Mouse (Mus musculus): Measurements from ENCODE around the gene Arhgef28. TPM values are rescaled to one million over a fixed set of nuclear protein-coding genes. Genes with fewer than 3 reads are reported as not detected.
A peak's percentile ranks its signal among the peaks of the same experiment; 100 is the strongest.

Gene Arhgef28
- polyA plus RNA-seq, 1 experiment from 2014 or later: 1.3 TPM

- no peaks in the 10 kb centered on the region for H3K27me3 ChIP-seq (ENCODE audit: control insufficient read depth, insufficient read depth, low read depth, low read length)
- H3K4me2 ChIP-seq (ENCODE audit: low read depth, low read length): no peak overlapping the region
- ATAC-seq (ENCODE audit: low read depth): no peak
- H3K9ac ChIP-seq (ENCODE audit: low read depth, low read length): no peak overlapping the region
- WGBS (ENCODE audit: insufficient replicate concordance): 35% methylated on average over 3 of the region's 3 CpGs
- H3K9me3 ChIP-seq (replicated peaks; ENCODE audit: control insufficient read depth, low read length): no peaks in the 10 kb centered on the region
- H3K4me3 ChIP-seq (ENCODE audit: low read depth, low read length): no peak overlapping the region
- H3K27ac ChIP-seq (ENCODE audit: low read length): no peak overlapping the region
- H3K36me3 ChIP-seq (ENCODE audit: control insufficient read depth, insufficient read depth): no peaks in the 10 kb centered on the region
- no peaks in the 10 kb centered on the region for H3K4me1 ChIP-seq (ENCODE audit: control insufficient read depth, low read depth, low read length)
These were observed 165.6 kb downstream of the Arhgef28 start for GRCm38 (mm10) chr13:98040628-98041150.

DNA sequence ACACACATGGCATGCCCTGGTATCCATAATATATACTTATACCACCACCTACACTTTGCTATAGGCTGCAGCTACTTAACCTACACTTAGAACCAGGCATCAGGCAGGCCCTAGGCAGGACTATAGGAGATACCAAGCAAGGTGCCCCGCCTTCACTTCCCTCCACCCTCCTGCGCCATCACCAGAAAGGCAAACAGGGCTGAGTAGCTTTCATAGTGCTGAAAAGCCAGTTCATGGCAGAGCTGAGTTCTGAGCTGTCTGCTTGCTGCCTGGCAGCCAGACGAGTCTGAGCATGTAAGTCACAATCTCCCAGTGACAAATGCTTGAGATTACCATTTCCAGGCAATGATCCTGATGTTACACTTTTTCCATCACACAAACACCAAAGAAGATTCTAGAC, 167.5 kb downstream of the Arhgef28 start:
- WGBS (ENCODE audit: insufficient replicate concordance): 55% methylated on average over 3 of the region's 3 CpGs
- Histone ChIP-seq H3K27ac (ENCODE audit: low read length) (no peak overlapping the region), H3K27me3 (ENCODE audit: control insufficient read depth, insufficient read depth, low read depth, low read length) (no peaks in the 10 kb centered on the region), H3K9me3 (replicated peaks; ENCODE audit: control insufficient read depth, low read length) (no peaks in the 10 kb centered on the region), H3K4me1 (ENCODE audit: control insufficient read depth, low read depth, low read length) (no peaks in the 10 kb centered on the region), H3K4me3 (ENCODE audit: low read depth, low read length) (no peak overlapping the region), H3K36me3 (ENCODE audit: control insufficient read depth, insufficient read depth) (no peaks in the 10 kb centered on the region), H3K9ac (ENCODE audit: low read depth, low read length) (no peak overlapping the region), H3K4me2 (ENCODE audit: low read depth, low read length) (no peak overlapping the region)
- no peak for ATAC-seq (ENCODE audit: low read depth)

DNA sequence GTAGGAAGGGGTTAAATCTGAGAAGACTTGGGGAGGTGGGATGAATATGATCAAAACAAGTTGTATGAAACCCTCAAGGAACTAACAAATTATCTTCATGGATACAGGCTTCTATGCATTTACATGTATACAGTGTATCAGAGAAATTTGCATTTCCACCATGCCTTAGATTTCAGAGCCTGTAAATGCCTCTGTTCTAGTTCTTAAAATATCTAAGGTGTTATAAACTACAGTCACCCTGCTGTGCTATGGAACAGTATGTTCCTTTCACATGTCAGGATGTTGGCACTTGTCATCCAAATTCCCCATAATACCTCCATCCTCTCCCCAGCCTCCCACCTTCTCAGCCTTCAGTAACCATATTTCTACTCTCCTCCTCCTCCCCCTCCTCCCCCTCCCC, 168.5 kb downstream of the Arhgef28 start:
- H3K4me2 ChIP-seq (ENCODE audit: low read depth, low read length): no peak overlapping the region
- ATAC-seq (ENCODE audit: low read depth): no peak

GRCm38 (mm10) chr13:98031642-98031960, 174.6 kb downstream of the Arhgef28 start:
- H3K4me3 ChIP-seq (ENCODE audit: low read depth, low read length): peak overlapping the region; percentile 34
- H3K4me1 ChIP-seq (ENCODE audit: control insufficient read depth, low read depth, low read length): no peaks in the 10 kb centered on the region; the same call in 1 of the 2 replicates
- no peaks in the 10 kb centered on the region for H3K36me3 ChIP-seq (ENCODE audit: control insufficient read depth, insufficient read depth)
- H3K9me3 ChIP-seq (replicated peaks; ENCODE audit: control insufficient read depth, low read length): no peaks in the 10 kb centered on the region
- H3K4me2 ChIP-seq (ENCODE audit: low read depth, low read length): peak overlapping the region; percentile 52
- H3K27ac ChIP-seq (ENCODE audit: low read length): no peak overlapping the region
- WGBS (ENCODE audit: insufficient replicate concordance): 26% methylated on average over 5 of the region's 5 CpGs
- H3K9ac ChIP-seq (ENCODE audit: low read depth, low read length): no peak overlapping the region
- no peaks in the 10 kb centered on the region for H3K27me3 ChIP-seq (ENCODE audit: control insufficient read depth, insufficient read depth, low read depth, low read length)
- no peak for ATAC-seq (ENCODE audit: low read depth)

More for the DNA sequence above, 168.5 kb downstream of the Arhgef28 start:
- Histone ChIP-seq H3K4me3 (ENCODE audit: low read depth, low read length) (no peak overlapping the region), H3K27me3 (ENCODE audit: control insufficient read depth, insufficient read depth, low read depth, low read length) (no peaks in the 10 kb centered on the region), H3K36me3 (ENCODE audit: control insufficient read depth, insufficient read depth) (no peaks in the 10 kb centered on the region), H3K4me1 (ENCODE audit: control insufficient read depth, low read depth, low read length) (no peaks in the 10 kb centered on the region), H3K9ac (ENCODE audit: low read depth, low read length) (no peak overlapping the region), H3K27ac (ENCODE audit: low read length) (no peak overlapping the region), H3K9me3 (replicated peaks; ENCODE audit: control insufficient read depth, low read length) (no peaks in the 10 kb centered on the region)

DNA sequence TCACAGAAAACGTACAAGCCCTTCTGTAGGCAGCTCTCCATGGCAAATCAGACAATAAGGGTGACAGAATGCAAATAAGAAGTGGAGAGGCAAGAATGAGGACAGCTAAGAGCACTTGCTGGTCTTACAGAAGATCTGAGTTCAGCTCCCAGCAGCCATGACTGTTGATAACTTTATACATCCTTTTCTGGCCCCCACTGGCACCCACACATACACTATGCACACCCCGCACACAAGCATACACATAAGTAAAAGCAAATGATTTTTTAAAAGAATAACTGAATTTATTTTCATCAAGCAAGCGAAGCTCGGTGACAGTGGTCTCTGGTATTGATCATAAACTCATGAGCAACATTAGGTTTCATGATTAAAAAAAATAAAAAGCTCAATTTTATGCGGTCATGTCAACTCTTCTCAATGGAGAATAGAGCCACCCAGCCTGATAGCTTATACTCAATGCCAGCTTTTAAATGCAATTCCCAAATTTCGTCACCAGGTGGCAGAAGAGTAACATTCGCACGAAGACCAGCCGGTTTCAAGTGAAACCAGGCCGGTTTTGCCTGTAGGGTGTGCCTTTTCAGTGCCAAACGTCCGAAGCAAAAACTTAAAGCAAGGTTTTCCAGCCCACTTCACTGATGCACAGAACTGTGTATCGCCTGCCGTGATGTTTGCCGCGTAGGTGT, 175.1 kb downstream of the Arhgef28 start:
- Histone ChIP-seq H3K4me1 (ENCODE audit: control insufficient read depth, low read depth, low read length) (no peaks in the 10 kb centered on the region; the same call in 1 of the 2 replicates), H3K27me3 (ENCODE audit: control insufficient read depth, insufficient read depth, low read depth, low read length) (no peaks in the 10 kb centered on the region), H3K4me3 (ENCODE audit: low read depth, low read length) (peak overlapping the region; percentile 34), H3K9me3 (replicated peaks; ENCODE audit: control insufficient read depth, low read length) (no peaks in the 10 kb centered on the region), H3K27ac (ENCODE audit: low read length) (no peak overlapping the region), H3K9ac (ENCODE audit: low read depth, low read length) (no peak overlapping the region), H3K4me2 (ENCODE audit: low read depth, low read length) (peak overlapping the region; percentile 52), H3K36me3 (ENCODE audit: control insufficient read depth, insufficient read depth) (no peaks in the 10 kb centered on the region)
- no peak for ATAC-seq (ENCODE audit: low read depth)
- 10% methylated on average over 16 of the region's 16 CpGs for WGBS (ENCODE audit: insufficient replicate concordance)

DNA sequence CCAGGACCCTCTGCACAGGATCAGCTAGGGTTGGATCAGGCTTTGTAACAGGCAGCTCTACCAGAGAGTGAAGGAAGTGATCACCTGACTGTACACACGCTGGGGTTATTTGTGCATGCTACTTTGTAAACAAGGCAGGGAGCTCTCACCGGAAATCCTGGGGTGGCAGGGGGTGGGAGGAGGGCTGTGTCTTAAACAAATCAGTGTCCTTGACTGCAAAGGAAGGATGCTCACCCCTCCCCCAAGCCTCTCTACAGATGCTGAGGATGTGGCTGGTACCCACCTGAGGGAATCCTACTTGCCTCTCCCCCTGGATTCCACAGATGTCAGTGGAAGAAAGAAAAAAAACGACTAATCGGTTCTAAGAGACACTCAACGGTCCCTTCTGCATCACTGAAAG, 176.2 kb downstream of the Arhgef28 start:
- Histone ChIP-seq H3K9ac (ENCODE audit: low read depth, low read length) (no peak overlapping the region), H3K36me3 (ENCODE audit: control insufficient read depth, insufficient read depth) (no peaks in the 10 kb centered on the region), H3K4me3 (ENCODE audit: low read depth, low read length) (no peak overlapping the region), H3K27me3 (ENCODE audit: control insufficient read depth, insufficient read depth, low read depth, low read length) (no peaks in the 10 kb centered on the region), H3K9me3 (replicated peaks; ENCODE audit: control insufficient read depth, low read length) (no peaks in the 10 kb centered on the region), H3K27ac (ENCODE audit: low read length) (no peak overlapping the region), H3K4me2 (ENCODE audit: low read depth, low read length) (no peak overlapping the region), H3K4me1 (ENCODE audit: control insufficient read depth, low read depth, low read length) (no peaks in the 10 kb centered on the region; the same call in 1 of the 2 replicates)
- 27% methylated on average over 5 of the region's 5 CpGs for WGBS (ENCODE audit: insufficient replicate concordance)
- no peak for ATAC-seq (ENCODE audit: low read depth)

DNA sequence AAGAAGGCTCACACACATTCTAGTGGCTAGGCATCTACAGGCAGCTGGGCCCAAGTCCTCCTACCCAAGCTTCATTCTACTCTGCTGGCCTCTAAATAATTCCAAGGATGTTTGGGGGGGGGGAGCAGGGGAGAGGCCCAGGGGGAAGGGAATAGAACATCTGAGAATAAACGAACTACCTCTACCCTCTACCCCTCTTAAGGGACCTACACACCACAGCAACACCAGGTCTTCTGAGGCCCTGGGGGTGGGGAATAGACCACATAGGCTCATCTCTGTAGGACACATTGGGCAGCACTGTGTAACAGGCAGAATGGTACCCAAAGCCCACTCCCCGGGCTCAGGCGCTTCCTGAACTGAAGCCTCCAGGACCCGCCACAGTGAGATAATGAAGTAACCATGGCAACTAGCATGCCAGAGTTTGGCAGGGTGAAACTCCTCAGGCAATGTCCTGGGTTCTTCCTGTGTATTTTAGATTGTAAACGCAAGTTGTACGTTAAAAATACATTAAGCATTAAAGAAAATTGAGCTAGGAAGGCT, 177.5 kb downstream of the Arhgef28 start:
- ATAC-seq (ENCODE audit: low read depth): no peak
- Histone ChIP-seq H3K4me1 (ENCODE audit: control insufficient read depth, low read depth, low read length) (no peaks in the 10 kb centered on the region; the same call in 1 of the 2 replicates), H3K9me3 (replicated peaks; ENCODE audit: control insufficient read depth, low read length) (no peaks in the 10 kb centered on the region), H3K9ac (ENCODE audit: low read depth, low read length) (no peak overlapping the region), H3K27me3 (ENCODE audit: control insufficient read depth, insufficient read depth, low read depth, low read length) (no peaks in the 10 kb centered on the region), H3K4me2 (ENCODE audit: low read depth, low read length) (no peak overlapping the region), H3K4me3 (ENCODE audit: low read depth, low read length) (no peak overlapping the region), H3K27ac (ENCODE audit: low read length) (no peak overlapping the region), H3K36me3 (ENCODE audit: control insufficient read depth, insufficient read depth) (no peaks in the 10 kb centered on the region)
- WGBS (ENCODE audit: insufficient replicate concordance): 43% methylated on average over 6 of the region's 6 CpGs

DNA sequence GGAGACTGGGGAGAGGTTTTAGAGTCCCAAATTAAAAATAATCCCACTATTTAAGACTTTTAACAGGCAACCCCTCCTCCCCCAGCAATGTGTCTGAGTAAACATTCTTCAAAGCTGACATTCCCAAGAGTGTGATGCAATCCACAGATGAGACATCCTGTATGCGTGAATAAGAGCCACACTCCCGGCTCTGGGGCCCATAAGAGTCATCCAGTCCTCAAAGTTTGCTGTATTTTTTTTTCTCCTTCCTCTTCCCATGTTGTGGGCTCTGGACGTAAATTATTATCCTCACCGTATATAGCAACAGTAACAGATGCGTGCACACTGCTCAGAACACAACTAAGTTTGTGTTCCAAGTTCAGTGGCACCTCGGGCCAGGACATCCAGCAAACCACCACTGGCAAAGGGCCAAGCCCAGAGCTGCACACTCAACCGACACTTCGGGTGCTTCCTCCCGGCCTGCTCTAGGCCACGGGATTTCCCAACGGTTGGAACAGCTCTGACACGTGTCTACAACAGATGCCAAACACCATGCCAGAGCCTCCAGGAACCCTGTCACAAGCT, 178.5 kb downstream of the Arhgef28 start:
- no peaks in the 10 kb centered on the region for H3K27me3 ChIP-seq (ENCODE audit: control insufficient read depth, insufficient read depth, low read depth, low read length)
- no peaks in the 10 kb centered on the region for H3K36me3 ChIP-seq (ENCODE audit: control insufficient read depth, insufficient read depth)
- H3K4me3 ChIP-seq (ENCODE audit: low read depth, low read length): no peak overlapping the region
- ATAC-seq (ENCODE audit: low read depth): no peak
- no peaks in the 10 kb centered on the region for H3K9me3 ChIP-seq (replicated peaks; ENCODE audit: control insufficient read depth, low read length)
- H3K27ac ChIP-seq (ENCODE audit: low read length): no peak overlapping the region
- 39% methylated on average over 12 of the region's 12 CpGs for WGBS (ENCODE audit: insufficient replicate concordance)
- no peak overlapping the region for H3K4me2 ChIP-seq (ENCODE audit: low read depth, low read length)
- H3K4me1 ChIP-seq (ENCODE audit: control insufficient read depth, low read depth, low read length): no peaks in the 10 kb centered on the region; the same call in 1 of the 2 replicates
- H3K9ac ChIP-seq (ENCODE audit: low read depth, low read length): no peak overlapping the region

- H3K27me3 ChIP-seq (ENCODE audit: control insufficient read depth, insufficient read depth, low read depth, low read length): no peaks in the 10 kb centered on the region
These were observed 179.1 kb downstream of the Arhgef28 start for GRCm38 (mm10) chr13:98027122-98027521.

More at GRCm38 (mm10) chr13:98027122-98027521, 179.1 kb downstream of the Arhgef28 start:
- H3K4me2 ChIP-seq (ENCODE audit: low read depth, low read length): no peak overlapping the region
- no peaks in the 10 kb centered on the region for H3K36me3 ChIP-seq (ENCODE audit: control insufficient read depth, insufficient read depth)
- H3K27ac ChIP-seq (ENCODE audit: low read length): no peak overlapping the region
- no peak overlapping the region for H3K9ac ChIP-seq (ENCODE audit: low read depth, low read length)
- no peaks in the 10 kb centered on the region; the same call in 1 of the 2 replicates for H3K4me1 ChIP-seq (ENCODE audit: control insufficient read depth, low read depth, low read length)
- ATAC-seq (ENCODE audit: low read depth): no peak
- no peak overlapping the region for H3K4me3 ChIP-seq (ENCODE audit: low read depth, low read length)
- 53% methylated on average over 5 of the region's 5 CpGs for WGBS (ENCODE audit: insufficient replicate concordance)
- no peaks in the 10 kb centered on the region for H3K9me3 ChIP-seq (replicated peaks; ENCODE audit: control insufficient read depth, low read length)
